Mouse (Mus musculus) kidney, embryonic 16.5 days (tissue): ENCODE data around the gene Lsamp. TPM values are rescaled to one million over a fixed set of nuclear protein-coding genes. Genes with fewer than 3 reads are reported as not detected.

Experiments used
- ATAC-seq: fragments of 200-750 bp; cut with Nextera tagmentation; 2 replicates; pipeline ENCODE4 v1.8.0; 2017; ENCODE audit warnings: moderate TSS enrichment; ENCODE audit not compliant: low FRiP score, low TSS enrichment
- H3K27ac ChIP-seq: fragments of 300-500 bp; sonication (generic); 2 replicates; pipeline ENCODE4 v1.5.1; 2014; ENCODE audit warnings: low read length
- H3K27me3 ChIP-seq: fragments of 300-500 bp; sonication (generic); 2 replicates; pipeline ENCODE4 v1.6.1; 2014; ENCODE audit warnings: low read length, control low read depth, mixed read lengths; ENCODE audit not compliant: insufficient read depth
- H3K36me3 ChIP-seq: fragments of 300-500 bp; sonication (generic); 2 replicates; pipeline ENCODE4 v1.6.1; 2014; ENCODE audit warnings: low read length, control low read depth, mixed read lengths; ENCODE audit not compliant: insufficient read depth
- H3K4me1 ChIP-seq: fragments of 300-500 bp; sonication (generic); 2 replicates; pipeline ENCODE4 v1.6.1; 2014; ENCODE audit warnings: low read length, control low read depth, mixed read lengths; ENCODE audit not compliant: insufficient read depth
- H3K4me2 ChIP-seq: fragments of 300-500 bp; sonication (generic); replicated peaks from 2 replicates; pipeline ENCODE4 v1.6.1; 2014; ENCODE audit warnings: low read depth, low read length
- H3K4me3 ChIP-seq: fragments of 300-500 bp; sonication (generic); 2 replicates; pipeline ENCODE4 v1.5.1; 2014; ENCODE audit warnings: mild to moderate bottlenecking, low read length
- H3K9ac ChIP-seq: fragments of 300-500 bp; sonication (generic); replicated peaks from 2 replicates; pipeline ENCODE4 v1.6.1; 2014; ENCODE audit warnings: low read length
- H3K9me3 ChIP-seq: fragments of 300-500 bp; sonication (generic); 2 replicates; pipeline ENCODE4 v1.6.1; 2016; ENCODE audit warnings: low read length, control low read depth
- WGBS: fragments of 180-500 bp; shearing (Covaris S2); extraction: QIAGEN DNeasy Blood & Tissue Kit; methylation state at CpG from one replicate; pipeline ENCODE4 v1.1.7; 2014; 5-methylcytosine and 5-hydroxymethylcytosine counted together
- polyA plus RNA-seq: library from polyadenylated mRNA; unstranded; fragments of >200 nt; fragmentation: Nextera tagmentation; extraction: Ambion mirVana; gene quantifications from 2 replicates; pipeline ENCODE4 v1.2.1, GENCODE M21; 2015

Gene Lsamp
- polyA plus RNA-seq, 1 experiment from 2014 or later = 3.4 TPM

DNA sequence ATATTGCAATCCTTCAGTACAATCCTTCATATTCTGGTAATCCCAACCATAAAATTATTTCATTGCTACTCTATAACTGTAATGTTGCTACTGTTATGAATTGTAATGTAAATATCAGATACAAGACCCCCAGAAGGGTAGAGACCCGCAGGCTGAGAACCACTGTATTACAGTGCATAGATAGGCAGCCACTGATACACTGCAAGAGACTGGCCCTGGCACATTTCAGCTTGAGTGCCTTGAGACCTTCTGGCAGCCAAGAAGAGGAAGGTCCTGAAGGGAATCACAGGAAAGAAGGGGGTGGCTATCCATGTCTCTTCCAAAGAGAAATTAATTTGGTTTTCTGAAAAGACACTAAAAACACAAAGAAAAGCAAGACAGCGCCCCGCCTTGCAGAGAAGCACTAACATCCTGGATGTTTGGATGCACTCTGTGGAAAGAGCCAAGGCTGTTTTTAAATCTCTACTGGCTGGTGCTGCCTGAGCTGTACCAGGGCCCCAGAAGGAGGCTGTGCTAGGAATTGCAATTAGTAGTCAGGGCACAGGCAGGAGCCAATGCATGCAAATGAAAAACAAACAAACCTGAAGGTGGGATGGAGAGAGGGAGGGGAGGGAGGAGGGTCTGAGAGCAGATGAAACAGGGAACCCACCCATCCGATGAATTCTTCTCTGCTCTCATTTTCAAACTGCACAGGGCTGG, 1787.4 kb downstream of the Lsamp start:
- H3K27me3 ChIP-seq = no peaks in the 10 kb centered on the region
- H3K9me3 ChIP-seq = no peaks in the 10 kb centered on the region
- H3K27ac ChIP-seq = no peak overlapping the region
- no peak overlapping the region for H3K4me3 ChIP-seq
- H3K9ac ChIP-seq = no peak overlapping the region
- no peaks in the 10 kb centered on the region for H3K4me1 ChIP-seq
- no peaks in the 10 kb centered on the region for H3K36me3 ChIP-seq
- 60% methylated on average over 4 of the region's 4 CpGs for WGBS
- H3K4me2 ChIP-seq = no peak overlapping the region
- peak; percentile 95 for ATAC-seq

DNA sequence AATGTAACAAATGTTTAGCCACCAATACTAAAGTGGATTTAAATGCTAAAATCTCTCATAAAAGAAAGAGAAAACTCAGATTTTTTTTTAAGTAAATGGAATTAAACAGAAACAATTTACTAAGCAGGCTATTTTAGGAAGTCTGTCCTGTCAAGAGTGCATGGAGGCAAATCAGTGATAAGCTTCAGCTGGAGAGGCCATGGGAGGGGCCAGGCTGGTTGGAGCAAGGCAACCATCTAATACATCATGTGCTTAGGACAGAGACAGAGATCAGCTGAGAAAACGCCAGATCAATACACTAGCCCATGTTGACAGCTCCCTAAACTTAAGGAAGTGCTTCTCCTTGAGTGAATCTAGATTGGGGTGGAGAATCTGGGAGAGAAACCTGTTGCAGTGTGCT, 1793.4 kb downstream of the Lsamp start:
- Histone ChIP-seq H3K27ac (no peak overlapping the region), H3K4me2 (no peak overlapping the region), H3K4me1 (no peaks in the 10 kb centered on the region), H3K9me3 (no peaks in the 10 kb centered on the region), H3K36me3 (no peaks in the 10 kb centered on the region), H3K9ac (no peak overlapping the region), H3K27me3 (no peaks in the 10 kb centered on the region), H3K4me3 (no peak overlapping the region)
- WGBS = 46% methylated on average over 1 of the region's 1 CpGs
- peak; percentile 82; the same call in 1 of the 2 replicates for ATAC-seq

DNA sequence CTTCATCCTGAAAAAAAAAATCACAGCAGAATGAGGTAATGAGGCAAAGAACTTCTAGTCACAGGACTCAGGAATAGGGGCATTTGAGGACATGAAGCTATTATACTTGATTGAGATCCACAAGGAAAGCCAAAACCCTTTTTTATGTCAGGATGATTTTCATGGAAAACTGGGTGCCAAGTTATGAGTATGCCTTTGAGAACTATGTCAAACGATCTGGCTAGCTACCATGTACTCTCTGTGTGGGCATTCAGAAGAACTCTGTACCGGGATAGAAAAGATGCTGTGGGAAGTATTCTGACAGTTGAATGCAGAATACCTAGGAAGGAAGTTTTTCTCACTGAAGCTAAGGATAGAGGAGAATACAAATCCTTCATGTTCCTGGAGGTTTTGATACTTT, 1801.4 kb downstream of the Lsamp start:
- Histone ChIP-seq H3K27ac (no peak overlapping the region), H3K27me3 (no peaks in the 10 kb centered on the region), H3K4me1 (no peaks in the 10 kb centered on the region), H3K4me2 (no peak overlapping the region), H3K4me3 (no peak overlapping the region), H3K36me3 (no peaks in the 10 kb centered on the region), H3K9me3 (no peaks in the 10 kb centered on the region), H3K9ac (no peak overlapping the region)
- WGBS = 91% methylated on average over 2 of the region's 2 CpGs
- ATAC-seq = no peak

DNA sequence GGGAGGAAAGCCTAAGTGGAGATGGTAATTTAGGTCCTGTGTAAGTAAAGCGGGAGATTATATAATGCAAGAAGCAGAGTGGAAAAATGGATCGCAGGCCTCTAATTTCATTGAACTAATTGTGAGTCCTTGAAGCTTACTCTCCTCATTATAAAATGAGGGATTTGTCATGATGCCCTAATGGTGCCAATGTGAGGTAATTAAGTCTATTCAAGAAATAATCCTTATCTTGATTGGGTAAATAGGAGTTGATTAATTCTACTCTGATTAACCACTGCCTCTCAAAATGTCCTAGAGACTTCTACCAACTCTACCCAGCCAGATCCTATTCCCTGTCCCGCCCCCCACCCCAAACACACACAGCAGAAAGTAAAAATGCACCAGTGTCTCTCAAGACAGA, 1802.5 kb downstream of the Lsamp start:
- no peaks in the 10 kb centered on the region for H3K27me3 ChIP-seq
- no peak for ATAC-seq
- H3K9ac ChIP-seq = no peak overlapping the region
- no peak overlapping the region for H3K27ac ChIP-seq
- no peak overlapping the region for H3K4me3 ChIP-seq
- H3K4me2 ChIP-seq = no peak overlapping the region
- no peaks in the 10 kb centered on the region for H3K36me3 ChIP-seq
- 92% methylated on average over 3 of the region's 3 CpGs for WGBS
- no peaks in the 10 kb centered on the region for H3K4me1 ChIP-seq
- no peaks in the 10 kb centered on the region for H3K9me3 ChIP-seq

DNA sequence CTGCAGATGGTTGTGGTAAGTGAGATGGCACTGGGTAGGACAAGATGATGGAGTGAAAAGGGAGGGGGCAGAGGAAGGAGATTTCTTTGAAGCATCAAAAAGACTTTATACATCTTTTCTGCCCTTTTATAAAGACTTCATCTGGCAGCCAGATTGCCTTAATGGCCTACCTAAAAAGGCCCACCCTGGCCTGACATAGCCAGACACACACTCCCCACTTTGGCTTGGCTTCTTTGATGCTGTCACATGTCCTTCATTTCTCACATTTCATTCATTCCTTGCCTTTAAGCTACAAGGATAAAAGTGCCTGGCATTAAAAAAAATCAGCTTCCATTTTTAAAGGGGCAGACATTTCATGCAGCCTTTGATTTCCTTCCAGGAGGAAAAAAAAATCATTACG, 1803.0 kb downstream of the Lsamp start:
- H3K4me1 ChIP-seq = no peaks in the 10 kb centered on the region
- H3K27ac ChIP-seq = no peak overlapping the region
- no peak overlapping the region for H3K4me2 ChIP-seq
- H3K9ac ChIP-seq = no peak overlapping the region
- no peaks in the 10 kb centered on the region for H3K9me3 ChIP-seq
- no peaks in the 10 kb centered on the region for H3K27me3 ChIP-seq
- no peak for ATAC-seq
- WGBS = 63% methylated on average over 1 of the region's 1 CpGs
- no peaks in the 10 kb centered on the region for H3K36me3 ChIP-seq
- no peak overlapping the region for H3K4me3 ChIP-seq

DNA sequence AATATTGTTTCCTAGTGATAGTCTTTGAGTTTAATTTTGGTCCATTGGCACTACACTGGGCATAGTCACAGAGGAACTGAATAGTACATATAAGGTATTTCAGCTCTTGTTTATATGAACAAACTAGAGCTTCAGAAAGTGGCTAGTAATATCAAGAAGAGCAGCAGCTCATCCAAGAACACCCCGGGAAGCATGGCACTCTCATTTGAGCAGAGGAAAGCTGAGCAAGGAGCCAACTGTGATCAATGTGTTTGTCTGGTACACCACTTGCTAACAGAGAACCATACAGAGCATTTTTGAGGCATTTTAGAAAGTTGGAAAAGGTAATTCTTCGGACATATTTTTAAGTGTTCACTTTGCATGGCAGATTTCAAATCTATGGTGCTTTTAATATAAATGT, 1805.9 kb downstream of the Lsamp start:
- Histone ChIP-seq H3K27me3 (no peaks in the 10 kb centered on the region), H3K4me2 (no peak overlapping the region), H3K4me1 (no peaks in the 10 kb centered on the region), H3K4me3 (no peak overlapping the region), H3K36me3 (no peaks in the 10 kb centered on the region), H3K9me3 (no peaks in the 10 kb centered on the region), H3K9ac (no peak overlapping the region), H3K27ac (no peak overlapping the region)
- 94% methylated on average over 2 of the region's 2 CpGs for WGBS
- no peak for ATAC-seq

DNA sequence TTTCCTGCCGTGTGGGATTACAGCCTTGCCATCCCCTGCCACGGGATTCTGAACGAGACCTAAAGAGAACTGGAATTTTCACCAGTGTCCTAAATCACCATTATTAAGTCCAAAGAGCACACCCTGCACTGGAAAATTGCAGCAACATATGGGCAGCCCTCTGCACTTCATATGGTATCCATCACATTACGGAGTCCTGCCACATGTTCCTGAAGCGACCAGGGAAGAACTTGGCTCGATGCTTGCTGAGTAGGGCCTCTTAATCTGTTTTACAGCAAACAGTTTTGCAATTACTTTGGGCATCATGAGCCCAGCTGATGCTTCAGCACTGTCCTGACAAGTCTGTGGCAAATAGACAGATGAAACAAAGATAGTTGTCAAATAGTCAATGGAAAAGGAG, 1836.2 kb downstream of the Lsamp start:
- no peaks in the 10 kb centered on the region; the same call in 1 of the 2 replicates for H3K27me3 ChIP-seq
- no peak for ATAC-seq
- no peak overlapping the region for H3K9ac ChIP-seq
- H3K9me3 ChIP-seq = no peaks in the 10 kb centered on the region
- H3K4me1 ChIP-seq = no peaks in the 10 kb centered on the region
- H3K27ac ChIP-seq = no peak overlapping the region
- 75% methylated on average over 6 of the region's 6 CpGs for WGBS
- H3K4me2 ChIP-seq = no peak overlapping the region
- no peaks in the 10 kb centered on the region for H3K36me3 ChIP-seq
- H3K4me3 ChIP-seq = no peak overlapping the region

DNA sequence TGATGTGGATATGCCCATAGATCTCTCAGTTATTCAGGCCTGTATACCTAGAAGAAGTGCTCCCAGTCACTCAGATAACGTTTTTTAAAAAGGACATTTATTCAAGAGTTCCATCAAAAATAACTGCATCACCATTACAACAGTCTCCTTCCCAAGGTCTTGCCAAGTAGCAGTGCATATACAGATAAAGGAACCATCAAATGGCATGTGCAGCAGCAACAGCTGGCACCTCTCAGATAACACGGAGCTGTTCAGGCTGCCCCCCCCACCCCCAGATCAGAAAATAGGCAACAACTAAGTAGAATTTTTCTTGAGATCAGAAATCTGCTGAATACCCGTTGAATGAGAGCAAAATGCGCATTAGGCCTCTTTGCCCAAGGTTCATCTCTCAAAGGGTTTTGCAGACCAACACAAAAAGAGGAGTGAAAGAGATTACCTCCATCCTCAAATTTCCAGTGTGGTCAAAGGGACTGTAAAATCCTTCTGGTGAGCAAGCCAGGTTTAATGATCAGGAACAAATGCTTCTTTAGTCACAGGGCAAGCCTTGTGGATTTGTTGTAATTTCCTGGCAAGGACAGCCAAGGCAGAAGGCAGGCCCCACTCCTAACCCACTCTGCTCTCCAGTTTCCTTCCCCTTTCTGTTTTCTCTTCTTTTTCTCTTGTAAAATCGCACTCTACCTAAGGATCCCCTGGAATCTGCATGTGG, 1842.9 kb downstream of the Lsamp start:
- no peaks in the 10 kb centered on the region for H3K36me3 ChIP-seq
- peak; percentile 59; the same call in 1 of the 2 replicates for ATAC-seq
- no peak overlapping the region for H3K4me3 ChIP-seq
- H3K9ac ChIP-seq = no peak overlapping the region
- peak overlapping the region; percentile 51 for H3K27ac ChIP-seq
- no peaks in the 10 kb centered on the region for H3K4me1 ChIP-seq
- no peaks in the 10 kb centered on the region; the same call in 1 of the 2 replicates for H3K27me3 ChIP-seq
- H3K9me3 ChIP-seq = no peaks in the 10 kb centered on the region
- WGBS = 36% methylated on average over 5 of the region's 5 CpGs
- H3K4me2 ChIP-seq = no peak overlapping the region

DNA sequence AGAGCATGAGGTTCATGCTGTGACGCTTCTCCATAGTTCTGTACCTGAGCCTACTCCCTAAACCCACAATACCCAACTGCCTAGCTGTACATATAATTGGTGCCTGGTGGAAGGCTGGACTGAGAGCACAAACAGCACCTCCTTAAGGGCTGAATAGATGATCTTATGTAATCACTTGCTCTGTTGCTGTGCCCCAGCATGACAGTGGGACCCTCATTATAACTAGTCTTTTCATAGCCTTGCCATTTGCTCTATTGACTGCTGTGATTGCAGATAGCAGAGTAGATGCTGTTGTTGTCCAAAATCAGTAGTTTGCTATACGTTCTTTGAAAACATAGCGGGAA, 1843.4 kb downstream of the Lsamp start:
- Histone ChIP-seq H3K9me3 (no peaks in the 10 kb centered on the region), H3K36me3 (no peaks in the 10 kb centered on the region), H3K27me3 (no peaks in the 10 kb centered on the region; the same call in 1 of the 2 replicates), H3K4me3 (no peak overlapping the region), H3K4me2 (no peak overlapping the region), H3K4me1 (no peaks in the 10 kb centered on the region), H3K27ac (peak overlapping the region; percentile 51), H3K9ac (no peak overlapping the region)
- 77% methylated on average over 3 of the region's 3 CpGs for WGBS
- ATAC-seq = peak; percentile 35; the same call in 1 of the 2 replicates

DNA sequence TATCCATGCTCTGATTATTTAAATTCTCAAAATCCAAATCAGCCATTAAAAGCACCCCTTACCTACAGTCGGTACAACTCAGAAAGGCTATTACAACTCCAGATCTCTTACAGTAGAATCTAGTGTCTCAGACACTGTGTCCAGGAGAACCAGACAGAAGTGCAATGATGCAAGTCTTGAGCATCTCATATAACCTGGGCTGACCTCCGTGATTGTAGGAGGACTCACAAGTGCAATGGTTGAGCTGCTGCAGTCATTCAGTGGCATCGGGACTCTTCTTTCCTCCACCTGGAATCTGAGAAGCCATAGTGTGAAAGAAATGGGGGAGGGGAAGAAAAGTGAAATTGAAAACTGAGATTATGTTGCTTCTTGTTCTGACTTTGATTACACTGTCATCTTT, 1850.5 kb downstream of the Lsamp start:
- H3K4me2 ChIP-seq = no peak overlapping the region
- no peaks in the 10 kb centered on the region for H3K27me3 ChIP-seq
- WGBS = 36% methylated on average over 3 of the region's 3 CpGs
- no peaks in the 10 kb centered on the region for H3K36me3 ChIP-seq
- no peak overlapping the region for H3K4me3 ChIP-seq
- H3K9me3 ChIP-seq = no peaks in the 10 kb centered on the region
- no peaks in the 10 kb centered on the region for H3K4me1 ChIP-seq
- peak; percentile 81; the same call in 1 of the 2 replicates for ATAC-seq
- no peak overlapping the region for H3K27ac ChIP-seq
- no peak overlapping the region for H3K9ac ChIP-seq
